Comparison of ENCODE assay signal across 16 mouse cellular contexts in genomic region chr19:51059961-51060665, GRCm38 (mm10).
DNase-seq lines count a peak whose midpoint lies in the region; ATAC-seq and TF ChIP-seq lines count a peak whose summit lies in the region.
"Had no signal": no experiment of that assay in that cellular context is flagged by ENCODE, and none has a peak within 500 bp of the region (broad histone marks: within the 10 kb centered on the region; RNA-seq: fewer than 3 reads in every experiment).

No protein-coding gene starts in this region.

- no peak for ATAC-seq in kidney, postnatal 0 days (replicated peaks; ENCODE audit: low FRiP score, low read depth)
- ATAC-seq in lung, embryonic 16.5 days (ENCODE audit: low read depth): peak; percentile 86
- no peak for ATAC-seq in heart, embryonic 11.5 days (replicated peaks; ENCODE audit: insufficient number of reproducible peaks, low FRiP score, low TSS enrichment)
- ATAC-seq: activated CD4-positive, CD25-positive, alpha-beta regulatory T cell, adult 4 months; intestine, embryonic 15.5 days had no signal

- no peaks in the 10 kb centered on the region for H3K36me3 ChIP-seq in kidney, postnatal 0 days (ENCODE audit: insufficient read depth, low read length)
- H3K36me3 ChIP-seq in lung, embryonic 16.5 days (ENCODE audit: control insufficient read depth, insufficient read depth, low read length): no peaks in the 10 kb centered on the region
- H3K36me3 ChIP-seq in heart, embryonic 11.5 days (ENCODE audit: control insufficient read depth, insufficient read depth, low read length): no peaks in the 10 kb centered on the region
- H3K36me3 ChIP-seq: heart, embryonic 13.5 days; hindbrain, embryonic 10.5 days; intestine, embryonic 15.5 days; liver, embryonic 15.5 days had no signal

- no peak overlapping the region for H3K4me3 ChIP-seq in kidney, postnatal 0 days (replicated peaks; ENCODE audit: low read depth, low read length)
- no peak overlapping the region for H3K4me3 ChIP-seq in lung, embryonic 16.5 days (ENCODE audit: low read length)
- no peak overlapping the region for H3K4me3 ChIP-seq in heart, embryonic 11.5 days (ENCODE audit: low read depth, low read length)
- H3K4me3 ChIP-seq: heart, embryonic 13.5 days; hindbrain, embryonic 10.5 days; intestine, embryonic 15.5 days; liver, embryonic 15.5 days; megakaryocyte, embryonic 14.5 days had no signal

- no peak overlapping the region for H3K4me2 ChIP-seq in kidney, postnatal 0 days (ENCODE audit: low read length)
- H3K4me2 ChIP-seq in lung, embryonic 16.5 days (ENCODE audit: low read depth, low read length): no peak overlapping the region
- H3K4me2 ChIP-seq in heart, embryonic 11.5 days: no peak overlapping the region
- H3K4me2 ChIP-seq: heart, embryonic 13.5 days; intestine, embryonic 15.5 days; liver, embryonic 15.5 days had no signal

- TF ChIP-seq CTCF in kidney, postnatal 0 days (IDR thresholded peaks at IDR 0.05; ENCODE audit: low read depth): no peak
- TF ChIP-seq CTCF in brain, embryonic 14.5 days (IDR thresholded peaks at IDR 0.05; ENCODE audit: borderline replicate concordance, extremely low read depth, insufficient read depth, insufficient read length): no peak

- no peak overlapping the region for H3K9ac ChIP-seq in kidney, postnatal 0 days (ENCODE audit: low read depth, low read length)
- no peak overlapping the region for H3K9ac ChIP-seq in lung, embryonic 16.5 days (ENCODE audit: low read length)
- no peak overlapping the region for H3K9ac ChIP-seq in heart, embryonic 11.5 days (ENCODE audit: low read depth, low read length)
- H3K9ac ChIP-seq: heart, embryonic 13.5 days; intestine, embryonic 15.5 days; liver, embryonic 15.5 days had no signal

- H3K4me1 ChIP-seq in kidney, postnatal 0 days (replicated peaks; ENCODE audit: insufficient read depth, low read length): no peaks in the 10 kb centered on the region
- 0 out of 2 replicates have a peak, but pooled peaks cover 2% of the 10 kb centered on the region for H3K4me1 ChIP-seq in lung, embryonic 16.5 days (replicated peaks; ENCODE audit: control insufficient read depth, insufficient read depth, low read length)
- no peaks in the 10 kb centered on the region for H3K4me1 ChIP-seq in heart, embryonic 11.5 days (ENCODE audit: control insufficient read depth, insufficient read depth, low read length)
- H3K4me1 ChIP-seq: hindbrain, embryonic 10.5 days; intestine, embryonic 15.5 days; liver, embryonic 15.5 days; megakaryocyte, embryonic 14.5 days had no signal

- no peaks in the 10 kb centered on the region for H3K27me3 ChIP-seq in kidney, postnatal 0 days (ENCODE audit: insufficient read depth, low read length)
- no peaks in the 10 kb centered on the region for H3K27me3 ChIP-seq in lung, embryonic 16.5 days (ENCODE audit: control insufficient read depth, insufficient read depth, low read depth, low read length)
- H3K27me3 ChIP-seq in heart, embryonic 11.5 days (ENCODE audit: control insufficient read depth, insufficient read depth, low read length): no peaks in the 10 kb centered on the region
- H3K27me3 ChIP-seq: heart, embryonic 13.5 days; intestine, embryonic 15.5 days; liver, embryonic 15.5 days; megakaryocyte, embryonic 14.5 days had no signal

- no peak for TF ChIP-seq POLR2A in brain, embryonic 14.5 days (IDR thresholded peaks at IDR 0.05; ENCODE audit: borderline replicate concordance, extremely low read depth, insufficient read depth, insufficient read length, poor library complexity, severe bottlenecking)

- H3K27ac ChIP-seq in kidney, postnatal 0 days: no peak overlapping the region
- H3K27ac ChIP-seq in lung, embryonic 16.5 days (ENCODE audit: low read length): no peak overlapping the region
- no peak overlapping the region for H3K27ac ChIP-seq in heart, embryonic 11.5 days (ENCODE audit: low read depth, low read length)
- H3K27ac ChIP-seq: heart, embryonic 13.5 days; hindbrain, embryonic 10.5 days; intestine, embryonic 15.5 days; liver, embryonic 15.5 days had no signal

- no peaks in the 10 kb centered on the region for H3K9me3 ChIP-seq in kidney, postnatal 0 days (replicated peaks; ENCODE audit: low read length)
- no peaks in the 10 kb centered on the region for H3K9me3 ChIP-seq in lung, embryonic 16.5 days (ENCODE audit: control insufficient read depth, low read length)
- no peaks in the 10 kb centered on the region for H3K9me3 ChIP-seq in heart, embryonic 11.5 days (replicated peaks; ENCODE audit: control insufficient read depth, low read length)
- H3K9me3 ChIP-seq: heart, embryonic 13.5 days; hindbrain, embryonic 10.5 days; intestine, embryonic 15.5 days; liver, embryonic 15.5 days; megakaryocyte, embryonic 14.5 days had no signal

- WGBS in kidney, postnatal 0 days: 59% methylated on average over 5 of the region's 5 CpGs
- WGBS in lung, embryonic 16.5 days: 49% methylated on average over 5 of the region's 5 CpGs
- 59% methylated on average over 5 of the region's 5 CpGs for WGBS in heart, embryonic 11.5 days (ENCODE audit: insufficient replicate concordance)

- DNase-seq in kidney, postnatal 0 days (ENCODE audit: low spot score): peak; percentile 50
- DNase-seq in kidney, adult 8-10 months: no peak
- no peak for DNase-seq in lung, postnatal 36 days
- peak; percentile 90 for DNase-seq in brain, embryonic 14.5 days (ENCODE audit: low read depth)
- peak; percentile 13 to 16 for DNase-seq in frontal cortex, postnatal 10 days (ENCODE audit: low spot score in 2 of 2)
- no peak for DNase-seq in layer of hippocampus, postnatal 25 days (ENCODE audit: extremely low spot score in 1 of 2, low spot score in 1 of 2)
- DNase-seq: cerebellum, adult 9-10 months; thymus, postnatal 36 days had no signal

Comparison
In these comparisons a context has a peak if more than half of its experiments do, and no peak if none do; other contexts are left out.
1. DNase-seq: peak in kidney, postnatal 0 days (single experiment), brain, embryonic 14.5 days (single experiment) and frontal cortex, postnatal 10 days (2 of 2); none in kidney, adult 8-10 months (0 of 2), lung, postnatal 36 days (single experiment) and layer of hippocampus, postnatal 25 days (0 of 2).